Mouse (Mus musculus) cerebellum, adult 18-20 months (tissue): ENCODE results near the gene Cyfip1.

Experiments used
- DNase-seq, 2 experiments: peaks; one replicate each; pipeline ENCODE4 v3.0.0; 2021

Gene Cyfip1

GRCm38 (mm10) chr7:55841445-55841844 is at the start of gene Cyfip1:
Gene Cyfip1, plus strand, starts transcription at chr7:55841745.
- no peak for DNase-seq

- DNase-seq = no peak
These were observed 49.3 kb upstream of the Cyfip1 start for GRCm38 (mm10) chr7:55792280-55792679.

- peak in 1 of 2 experiments; percentile 20 for DNase-seq
These were observed 48.2 kb upstream of the Cyfip1 start for GRCm38 (mm10) chr7:55793236-55793951.

GRCm38 (mm10) chr7:55793952-55794603 is 47.5 kb upstream of the Cyfip1 start, which contains the start of gene Tubgcp5:
Gene Tubgcp5, plus strand, starts transcription at chr7:55794154.
- DNase-seq = peak; percentile 95 to 98

- DNase-seq = no peak
These were observed 41.6 kb upstream of the Cyfip1 start for GRCm38 (mm10) chr7:55799981-55800380.

- no peak for DNase-seq
These were observed 31.6 kb upstream of the Cyfip1 start for GRCm38 (mm10) chr7:55809967-55810366.

GRCm38 (mm10) chr7:55824468-55824867 is 17.1 kb upstream of the Cyfip1 start:
- no peak for DNase-seq

DNA sequence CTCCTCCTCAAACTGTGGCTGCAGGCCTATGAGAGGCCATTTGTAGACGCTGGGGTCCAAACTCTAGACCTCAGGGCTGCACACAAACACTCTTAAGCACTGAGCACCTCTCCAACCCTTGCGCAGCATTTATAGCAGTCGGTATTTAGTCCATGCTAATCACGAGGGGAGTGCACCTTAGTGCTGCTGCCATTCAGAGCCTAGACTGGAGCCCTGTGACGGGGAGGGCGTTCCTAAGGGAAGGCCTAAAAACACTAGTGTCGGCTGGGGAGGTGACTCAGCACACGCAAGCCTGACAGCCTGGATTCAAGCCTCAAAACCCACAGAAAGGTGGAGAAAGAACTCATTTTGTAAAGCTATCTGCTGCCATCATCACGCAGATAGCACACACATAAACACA is 14.0 kb upstream of the Cyfip1 start:
- no peak for DNase-seq

DNA sequence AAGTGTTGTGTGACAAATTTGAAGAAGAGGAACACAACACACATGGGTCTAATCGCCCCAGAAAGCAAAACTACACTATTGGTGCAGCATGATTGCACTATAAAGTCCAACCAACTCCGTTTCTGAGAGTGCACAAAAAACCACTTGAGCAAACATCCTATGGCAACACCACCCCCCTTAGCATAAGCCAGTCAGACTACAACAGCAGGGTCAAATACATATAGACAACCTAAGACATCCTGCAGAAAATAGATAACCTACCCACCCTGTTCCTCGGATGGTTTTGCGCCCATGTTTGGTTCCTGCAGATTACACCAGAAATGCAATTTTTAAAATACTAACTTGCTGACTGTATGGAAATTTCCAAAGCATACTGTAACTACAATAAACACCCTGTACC is 4.7 kb upstream of the Cyfip1 start:
- DNase-seq = no peak

DNA sequence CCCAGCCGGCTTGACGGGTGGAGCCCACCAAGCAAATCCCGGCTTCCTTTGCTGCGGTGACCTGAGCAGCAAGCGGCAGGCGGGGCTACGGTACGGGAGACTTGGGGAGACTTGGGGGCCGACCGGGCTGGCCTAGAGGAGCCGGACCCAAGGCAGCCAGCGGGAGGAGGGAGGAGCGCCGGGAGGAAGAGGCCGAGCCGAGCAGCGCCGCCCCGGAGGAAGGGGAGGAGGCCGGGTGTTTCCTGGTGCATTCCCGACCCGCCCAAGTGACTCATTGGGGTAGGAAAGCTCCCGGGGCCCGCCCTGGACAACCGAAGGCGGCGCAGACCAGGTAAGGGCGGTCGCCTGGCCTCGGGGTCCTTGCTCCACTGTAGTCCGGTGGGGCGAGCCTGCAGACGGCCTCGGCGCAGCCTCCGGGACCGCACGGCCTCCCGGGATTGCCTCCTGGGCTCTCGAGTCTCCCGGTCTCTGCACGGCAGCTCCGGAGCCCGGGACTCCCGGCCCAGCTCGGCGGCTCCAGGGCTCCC is 495 bp downstream of the Cyfip1 start:
- peak; percentile 90 to 95 for DNase-seq

DNA sequence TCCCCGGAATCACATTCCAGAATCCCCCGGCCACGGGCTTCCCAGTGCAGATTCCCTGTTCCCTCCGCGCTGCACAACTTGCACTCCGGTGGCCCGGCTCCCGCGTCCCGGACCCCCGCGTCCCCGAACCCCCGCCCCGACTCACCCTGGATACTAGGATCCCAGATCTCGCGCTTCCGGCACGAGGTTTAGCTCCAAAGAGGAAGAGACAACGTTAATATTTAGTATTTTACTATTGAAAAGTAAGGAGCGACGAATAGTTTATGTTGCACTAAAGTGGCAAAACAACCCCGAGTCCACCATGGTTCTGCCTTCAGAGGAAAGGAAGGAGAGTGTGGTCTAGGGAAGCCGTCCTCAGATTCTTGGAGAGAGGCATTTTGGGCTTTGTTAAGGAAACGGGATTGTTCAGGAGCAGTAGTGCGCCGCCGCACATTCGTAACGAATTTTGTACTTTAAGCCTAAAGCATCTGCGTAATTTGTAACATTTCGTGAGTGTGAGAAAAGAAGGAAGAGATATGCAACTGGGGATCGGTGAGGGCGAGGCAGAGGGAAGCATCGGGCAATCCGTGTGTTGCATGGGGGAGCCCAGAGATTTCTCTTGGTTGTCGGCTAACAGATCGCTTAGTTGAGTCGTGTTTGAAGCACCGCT is 1.1 kb downstream of the Cyfip1 start:
- DNase-seq = peak in 1 of 2 experiments; percentile 19

GRCm38 (mm10) chr7:55846606-55847312 is 5.2 kb downstream of the Cyfip1 start:
- no peak for DNase-seq

- DNase-seq = no peak
These were observed 8.5 kb downstream of the Cyfip1 start for GRCm38 (mm10) chr7:55849948-55850571.

DNA sequence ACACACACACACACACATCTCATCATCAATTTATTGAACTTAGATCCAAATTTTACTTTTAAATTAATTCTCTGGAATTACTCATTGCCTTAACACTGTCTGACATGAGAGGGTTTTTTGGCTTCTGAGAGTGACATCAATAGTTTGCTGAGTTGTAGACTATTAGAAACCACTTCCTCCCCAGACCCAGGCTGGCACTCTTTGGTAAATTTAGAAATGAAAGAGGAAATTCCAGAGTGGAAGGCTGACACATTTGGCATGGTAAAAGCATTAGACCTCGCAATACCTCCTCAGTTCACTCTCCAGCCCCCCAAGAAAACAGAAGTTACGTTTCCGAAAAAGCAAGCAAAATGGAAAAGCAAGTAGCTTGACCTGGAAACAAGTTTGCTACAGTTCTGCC is 11.2 kb downstream of the Cyfip1 start:
- no peak for DNase-seq

- no peak for DNase-seq
These were observed 14.1 kb downstream of the Cyfip1 start for GRCm38 (mm10) chr7:55855597-55855996.

DNA sequence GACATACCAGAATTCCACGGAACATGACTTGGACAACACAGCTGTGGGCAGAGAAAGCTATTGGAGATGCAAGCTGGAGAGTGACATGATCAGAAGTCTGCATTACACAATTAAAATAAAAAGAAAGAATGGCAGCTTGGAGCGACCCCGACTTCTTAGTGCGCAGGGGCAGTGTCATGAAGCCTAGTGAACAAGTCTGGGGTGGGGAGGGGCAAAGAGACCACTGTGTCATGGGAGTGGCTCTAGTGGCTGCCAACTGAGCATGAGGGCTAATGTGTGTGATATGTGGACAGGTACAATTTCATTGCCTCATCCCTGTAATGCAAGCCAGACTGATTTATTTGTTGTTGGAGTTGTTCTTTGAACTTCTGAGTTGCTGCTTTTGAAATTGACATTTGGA is 15.2 kb downstream of the Cyfip1 start:
- no peak for DNase-seq

GRCm38 (mm10) chr7:55857729-55858128 is 16.2 kb downstream of the Cyfip1 start:
- no peak for DNase-seq

GRCm38 (mm10) chr7:55858836-55859517 is 17.4 kb downstream of the Cyfip1 start:
- peak; percentile 27 to 29 for DNase-seq

GRCm38 (mm10) chr7:55859518-55859872 is 17.9 kb downstream of the Cyfip1 start:
- DNase-seq = no peak

DNA sequence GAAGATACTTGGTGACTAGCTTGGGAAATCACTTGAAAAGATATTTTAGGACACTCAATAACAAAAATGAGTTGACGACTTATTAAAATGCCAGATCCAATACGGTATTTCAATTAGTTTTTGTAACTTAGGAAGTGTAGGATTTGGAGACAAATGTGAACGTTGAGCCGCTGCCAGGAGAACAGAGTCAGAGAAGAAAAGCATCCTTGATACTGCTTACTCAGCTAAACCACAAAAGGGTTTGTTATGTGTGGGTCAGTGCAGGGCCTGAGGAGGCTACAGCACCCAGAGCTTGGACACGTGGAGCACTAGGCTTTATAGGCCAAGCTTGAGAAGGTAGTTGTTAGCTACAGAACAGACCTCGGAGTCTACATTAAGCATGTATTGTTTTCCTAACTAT is 18.4 kb downstream of the Cyfip1 start:
- peak in 1 of 2 experiments; percentile 13 for DNase-seq

GRCm38 (mm10) chr7:55861175-55861574 is 19.6 kb downstream of the Cyfip1 start:
- no peak for DNase-seq

DNA sequence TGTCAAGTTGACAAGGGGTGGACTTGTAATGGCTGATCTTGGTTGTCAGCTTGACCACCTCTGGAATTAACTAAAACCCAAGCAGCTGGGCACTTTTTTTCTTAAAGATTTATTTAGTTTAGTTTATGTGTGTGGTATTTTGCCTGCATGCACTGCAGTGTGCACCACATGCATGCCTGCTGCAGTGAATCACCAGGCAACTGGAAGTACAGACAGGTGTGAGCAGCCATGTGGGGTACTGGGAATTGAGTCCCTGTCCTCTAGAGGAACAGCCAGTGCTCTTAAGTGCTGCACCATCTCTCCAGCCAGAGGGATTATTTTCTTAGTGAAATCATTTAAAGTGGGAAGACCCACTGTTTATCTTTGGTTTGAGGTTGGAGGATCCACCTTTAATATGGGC is 23.5 kb downstream of the Cyfip1 start:
- no peak for DNase-seq
